In genomic region chr9:21149654-21150419, GRCm38 (mm10) we compare ENCODE assay signal across 8 mouse cellular contexts. TPM values are rescaled to one million over a fixed set of nuclear protein-coding genes. Genes with fewer than 3 reads are reported as not detected.
DNase-seq lines count a peak whose midpoint lies in the region; ATAC-seq lines count a peak whose summit lies in the region.

Cdc37 (minus strand) TSS chr9:21149982.

- peak within 1 kb of the TSS; percentile 81 for H3K9ac ChIP-seq in hindbrain, embryonic 12.5 days

- H3K27ac ChIP-seq in hindbrain, embryonic 12.5 days = peak within 1 kb of the TSS; percentile 64; the same call in 1 of the 2 replicates

- peaks cover 43% of the 10 kb centered on the region for H3K4me1 ChIP-seq in hindbrain, embryonic 12.5 days

- H3K4me3 ChIP-seq in hindbrain, embryonic 12.5 days = peak within 1 kb of the TSS; percentile 86

- DNase-seq in Muller cell, postnatal 12 days (ENCODE audit: inconsistent ontology term) = peak; percentile 96
- DNase-seq in cerebellum, adult 9-11 months = peak; percentile 94
- peak; percentile 88 to 91 for DNase-seq in frontal cortex, postnatal 10 days (ENCODE audit: low spot score in 2 of 2)
- DNase-seq in layer of hippocampus, postnatal 14 days (ENCODE audit: low spot score in 2 of 2) = peak; percentile 88 to 93
- peak; percentile 95 for DNase-seq in lung, postnatal 14 days
- peak; percentile 84 for DNase-seq in retina, adult 2 months (ENCODE audit: low read depth, low spot score)
- peak; percentile 90 to 92 for DNase-seq in thymus, postnatal 36 days

- peaks cover 9% of the 10 kb centered on the region; the same call in 1 of the 2 replicates for H3K27me3 ChIP-seq in hindbrain, embryonic 12.5 days

- peak within 1 kb of the TSS; percentile 93 for H3K4me2 ChIP-seq in hindbrain, embryonic 12.5 days (replicated peaks)

- peak; percentile 96 for ATAC-seq in hindbrain, embryonic 12.5 days (ENCODE audit: low FRiP score)

- H3K36me3 ChIP-seq in hindbrain, embryonic 12.5 days = peaks cover 20% of the 10 kb centered on the region

- WGBS in hindbrain, embryonic 12.5 days = 4% methylated on average over 56 of the region's 56 CpGs

- no peaks in the 10 kb centered on the region for H3K9me3 ChIP-seq in hindbrain, embryonic 12.5 days (replicated peaks)

RNA-seq across cellular contexts. Expression of gene Cdc37, which starts in this region (rescaled TPM):
- polyA plus RNA-seq in hindbrain, embryonic 12.5 days (2016; fragmentation: Nextera tagmentation; extraction: Ambion mirVana) = 271 and 274 TPM in 2 replicates
- total RNA-seq in layer of hippocampus, postnatal 14 days (2021) = 100 to 1,000 TPM; 129 to 136 TPM

Comparison
In these comparisons a context has a peak if more than half of its experiments do, and no peak if none do; other contexts are left out.
1. Peak in every context shown above with its lines: DNase-seq, ATAC-seq, H3K4me3 ChIP-seq and H3K27ac ChIP-seq.